Mouse (Mus musculus) heart, postnatal 0 days (tissue): ENCODE results near the gene Ano2.

Source experiments
- CTCF ChIP-seq: IDR thresholded peaks from 2 replicates; pipeline ENCODE4 v1.5.1; 2016; ENCODE audit warnings: antibody characterized with exemption, control low read depth, low read depth
- EP300 ChIP-seq: IDR thresholded peaks from 2 replicates; pipeline ENCODE4 v1.6.1; 2016; ENCODE audit warnings: antibody characterized with exemption, low read depth

DNA sequence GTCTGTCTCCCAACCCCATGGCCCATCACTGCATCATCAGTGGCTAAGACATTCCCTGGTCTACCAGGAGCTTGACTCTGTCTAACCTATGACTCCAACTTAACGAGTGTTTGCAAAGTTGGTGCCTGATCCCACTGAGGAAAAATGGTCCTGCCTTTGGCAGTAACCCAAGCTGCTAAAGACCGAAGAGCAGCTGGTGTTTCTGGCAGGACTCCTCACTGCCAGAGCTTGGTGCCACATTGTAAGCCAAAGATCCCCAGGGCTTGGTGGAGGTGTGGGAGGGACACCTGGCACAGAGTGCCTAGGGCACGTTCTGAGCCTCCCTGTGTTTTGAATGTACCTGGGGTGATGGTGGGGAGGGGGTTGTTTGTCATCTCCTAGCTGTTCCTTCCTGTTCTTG, 232.5 kb downstream of the Ano2 start:
- TF ChIP-seq CTCF = no peak
- no peak for TF ChIP-seq EP300
